Mouse (Mus musculus): ENCODE data around the gene Sorl1.
A peak's percentile ranks its signal among the peaks of the same experiment; 100 is the strongest.

Sorl1 gene

GRCm38 (mm10) chr9:42123713-42124576 is at the start of gene Sorl1:
TSS of gene Sorl1 (minus strand) at chr9:42124297.
- DNase-seq = peak; percentile 80

DNA sequence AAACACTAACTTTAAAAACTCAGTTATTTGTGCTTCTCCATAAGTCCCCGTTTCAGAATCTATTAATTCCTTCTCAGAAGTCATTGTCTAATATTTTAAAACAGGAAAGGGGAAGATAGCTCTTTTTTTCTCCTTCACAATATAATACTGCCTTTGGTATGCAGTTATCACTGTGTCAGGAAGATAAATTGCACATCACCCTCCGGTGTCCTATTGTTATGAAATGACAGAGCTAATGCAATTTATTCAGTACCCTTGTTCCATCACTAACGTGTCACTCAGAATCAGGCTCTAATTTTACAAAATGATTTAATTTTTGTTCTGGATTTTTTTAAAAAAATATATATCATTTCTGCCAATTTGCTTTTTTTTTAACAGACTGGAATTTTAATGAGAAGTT is 49.7 kb upstream of the Sorl1 start:
- no peak for DNase-seq

- no peak for DNase-seq
These were observed 45.4 kb upstream of the Sorl1 start for GRCm38 (mm10) chr9:42169491-42169890.

GRCm38 (mm10) chr9:42169025-42169424 is 44.9 kb upstream of the Sorl1 start:
- DNase-seq = no peak

GRCm38 (mm10) chr9:42164930-42165329 is 40.8 kb upstream of the Sorl1 start:
- DNase-seq = no peak

GRCm38 (mm10) chr9:42163011-42163410 is 38.9 kb upstream of the Sorl1 start:
- DNase-seq = no peak

DNA sequence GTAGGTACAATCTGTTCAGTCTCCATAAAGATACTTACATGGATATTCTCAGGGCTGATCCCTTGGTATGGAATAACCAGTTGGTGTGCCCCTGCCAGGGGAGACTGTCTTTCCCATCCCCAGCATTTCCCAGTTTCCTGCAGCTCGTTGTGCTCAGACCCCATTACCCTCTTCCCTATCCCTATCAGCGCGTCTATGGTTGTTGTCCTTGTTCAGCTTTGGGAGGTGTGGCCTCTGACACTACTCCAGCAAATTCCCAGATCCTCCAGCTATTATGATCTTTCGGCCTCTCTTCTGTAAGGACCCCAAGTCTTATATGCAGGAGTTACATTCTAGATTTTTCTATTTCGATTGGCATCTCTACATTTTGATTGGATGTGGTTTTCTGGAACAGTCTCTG is 35.3 kb upstream of the Sorl1 start:
- no peak for DNase-seq

- no peak for DNase-seq
These were observed 34.6 kb upstream of the Sorl1 start for GRCm38 (mm10) chr9:42158652-42159051.

- no peak for DNase-seq
These were observed 33.9 kb upstream of the Sorl1 start for GRCm38 (mm10) chr9:42157981-42158380.

- DNase-seq = no peak
These were observed 32.5 kb upstream of the Sorl1 start for GRCm38 (mm10) chr9:42156566-42156965.

DNA sequence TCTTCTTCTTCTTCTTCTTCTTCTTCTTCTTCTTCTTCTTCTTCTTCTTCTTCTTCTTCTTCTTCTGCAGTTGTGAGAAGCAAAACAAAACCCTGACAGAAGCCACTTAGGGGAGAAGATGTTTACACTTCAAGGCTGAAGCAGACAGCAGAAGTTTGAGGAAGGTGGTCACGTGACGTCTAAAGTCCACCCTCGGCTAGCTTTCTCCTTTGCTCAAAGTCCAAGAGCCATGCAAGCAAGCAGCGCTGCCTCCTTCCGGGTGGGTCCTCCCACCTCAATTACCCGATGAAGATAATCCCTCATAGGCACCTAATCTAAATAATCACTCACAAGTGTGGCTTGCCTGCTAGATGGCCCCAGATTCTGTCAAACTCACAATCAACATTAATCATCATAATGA is 30.6 kb upstream of the Sorl1 start:
- DNase-seq = no peak

- DNase-seq = no peak
These were observed 24.7 kb upstream of the Sorl1 start for GRCm38 (mm10) chr9:42148816-42149215.

DNA sequence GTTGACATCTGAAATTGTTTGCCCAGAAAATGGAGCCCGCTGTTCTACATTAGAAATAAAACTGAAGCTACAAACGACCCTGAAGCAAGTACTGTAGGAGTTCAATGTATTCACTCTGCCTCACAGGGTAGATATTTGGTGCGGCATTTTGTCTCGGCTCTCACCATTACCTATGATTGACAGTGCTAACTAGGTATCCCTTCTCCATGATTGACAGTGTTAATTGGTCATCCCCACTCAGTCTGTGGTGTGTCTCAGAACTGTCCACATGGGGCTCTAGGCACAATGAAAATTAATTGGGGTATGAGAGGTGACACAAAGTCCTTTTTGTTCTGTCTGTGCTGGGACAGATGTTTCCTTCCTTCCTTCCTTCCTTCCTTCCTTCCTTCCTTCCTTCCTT is 23.9 kb upstream of the Sorl1 start:
- DNase-seq = no peak

DNA sequence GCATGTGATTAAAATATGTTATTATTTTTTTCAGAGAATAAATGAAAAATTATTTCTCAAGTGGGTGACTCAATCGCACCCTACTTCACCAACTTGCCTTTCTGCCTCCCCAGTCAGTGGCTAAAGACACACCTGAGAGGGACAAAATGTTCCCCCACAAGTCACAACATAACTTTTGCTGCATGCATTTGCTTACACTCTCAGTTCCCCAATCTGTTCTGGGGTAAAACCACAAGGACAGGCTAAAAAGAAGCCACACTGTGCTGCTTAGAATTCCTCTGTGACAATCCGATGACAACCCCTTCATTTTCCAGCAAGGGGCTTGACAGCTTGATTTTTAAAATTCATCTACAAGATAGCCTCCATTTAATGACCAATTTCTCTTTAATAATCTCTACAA is 22.4 kb upstream of the Sorl1 start:
- DNase-seq = no peak

DNA sequence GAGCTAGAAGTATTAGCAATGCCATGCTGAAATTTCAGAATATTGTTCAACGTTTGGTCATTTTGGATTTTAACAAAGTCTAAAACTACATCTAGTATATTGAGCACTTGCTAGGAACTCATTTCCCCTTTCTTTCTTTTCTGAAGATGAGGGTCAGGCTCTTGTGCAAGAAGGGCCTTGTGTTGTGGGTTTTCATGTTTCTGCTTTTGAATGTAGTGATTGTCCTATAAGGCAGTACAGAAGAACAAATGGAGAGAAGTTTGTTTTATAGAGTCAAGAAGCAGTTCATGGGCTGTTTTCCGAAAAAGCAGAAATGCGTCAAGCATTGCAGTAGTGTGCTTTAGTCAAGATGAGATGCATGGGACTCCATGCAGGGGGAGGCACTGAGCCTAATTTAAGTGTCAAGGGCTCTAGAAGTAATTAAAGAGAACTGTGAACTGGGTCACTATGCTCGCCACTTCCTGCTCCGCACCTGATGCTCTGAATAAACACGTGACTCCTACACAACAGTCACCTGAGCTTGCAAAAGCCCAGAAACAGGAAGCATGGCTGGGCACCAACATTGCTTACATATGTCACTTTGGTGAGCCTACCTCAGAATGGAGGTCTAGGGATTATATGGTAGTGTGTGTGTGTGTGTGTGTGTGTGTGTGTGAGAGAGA is 17.6 kb upstream of the Sorl1 start:
- no peak for DNase-seq

- no peak for DNase-seq
These were observed 14.3 kb upstream of the Sorl1 start for GRCm38 (mm10) chr9:42138248-42138858.

GRCm38 (mm10) chr9:42137578-42137977 is 13.5 kb upstream of the Sorl1 start:
- no peak for DNase-seq

- peak; percentile 95 for DNase-seq
These were observed 7.0 kb upstream of the Sorl1 start for GRCm38 (mm10) chr9:42130793-42131760.

DNA sequence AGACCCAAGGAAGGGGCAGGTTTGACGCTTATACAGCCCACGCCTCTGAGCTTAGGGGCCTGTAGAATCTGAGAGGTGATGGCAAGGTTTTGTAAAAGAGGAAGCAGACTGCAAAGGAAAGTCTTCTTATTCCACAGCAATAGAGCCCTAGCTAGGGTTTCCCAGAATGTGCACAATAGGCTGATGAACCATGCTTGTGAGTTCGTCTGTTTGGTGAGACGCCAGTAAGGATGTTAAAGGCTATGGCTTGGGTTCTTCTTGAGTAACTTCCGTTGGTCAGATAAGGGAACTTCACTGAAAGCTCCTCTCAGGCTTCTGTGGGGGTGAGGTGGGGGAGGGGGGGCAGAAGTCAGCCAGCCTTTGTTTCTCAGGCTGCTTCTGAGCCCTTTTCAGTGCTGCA is 3.9 kb upstream of the Sorl1 start:
- DNase-seq = peak; percentile 38

DNA sequence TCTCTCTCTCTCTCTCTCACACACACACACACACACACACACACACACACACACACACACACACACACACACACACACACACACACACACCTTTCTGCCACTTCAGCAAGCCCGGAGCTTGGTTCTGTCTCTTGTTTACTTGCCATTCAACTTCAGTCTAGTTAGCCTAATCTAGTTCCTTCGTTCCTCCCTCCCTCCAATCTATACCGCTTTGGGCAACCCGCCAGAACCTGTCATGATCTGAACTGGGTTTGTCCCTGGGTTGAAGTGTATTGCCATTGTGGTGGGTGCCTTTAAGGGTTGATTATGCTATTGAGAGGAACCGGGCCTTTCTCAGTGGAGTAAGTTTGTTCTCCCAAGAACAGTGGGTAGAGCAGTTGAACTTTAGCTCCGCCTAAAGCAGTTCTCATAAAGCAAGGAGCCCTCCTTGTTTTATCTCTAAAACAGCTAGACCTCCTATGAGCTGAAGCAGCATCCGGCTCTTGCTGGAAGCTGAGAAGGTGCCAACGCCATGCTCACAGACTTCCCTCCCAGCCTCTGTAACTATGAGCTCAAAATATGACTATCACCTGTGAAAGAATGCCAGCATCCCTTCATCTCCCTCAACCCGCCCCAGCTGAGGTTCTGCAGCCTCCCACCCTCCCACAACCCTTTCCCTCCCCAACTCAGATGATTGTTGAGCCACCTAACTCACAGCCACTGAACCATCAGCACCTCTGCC is 1.3 kb upstream of the Sorl1 start:
- peak; percentile 53 for DNase-seq

- DNase-seq = no peak
These were observed 893 bp downstream of the Sorl1 start for GRCm38 (mm10) chr9:42123204-42123603.

DNA sequence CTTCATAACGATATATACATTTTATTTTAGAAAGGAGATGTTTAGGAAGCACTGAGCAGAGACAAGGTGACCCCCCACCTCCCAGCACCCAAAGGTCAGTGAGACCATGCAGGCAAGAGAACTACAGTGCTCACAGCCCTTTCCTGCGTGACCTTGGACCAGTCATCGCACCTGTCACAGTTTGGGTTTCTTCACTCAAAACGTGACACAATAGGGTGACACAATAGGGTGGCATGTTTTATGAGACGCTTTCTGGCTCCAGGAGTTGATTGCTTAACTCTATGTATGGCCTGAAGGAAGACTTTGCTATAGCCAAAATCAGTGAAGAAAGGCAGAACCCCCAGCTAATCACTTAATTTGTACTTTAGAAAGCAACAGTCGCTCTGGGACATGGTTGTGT is 1.7 kb downstream of the Sorl1 start:
- no peak for DNase-seq

All from cerebellum, adult 9-10 months (tissue).